Mouse (Mus musculus) CH12.LX (cell line): ENCODE results near the gene Gtf2f1. TPM values are rescaled to one million over a fixed set of nuclear protein-coding genes. Genes with fewer than 3 reads are reported as not detected.

Experiments
- DNase-seq: peaks from one replicate; pipeline ENCODE4 v3.0.0-alpha.2; 2013; ENCODE audit errors: extremely low read depth
- H3K27ac ChIP-seq: 2 replicates; pipeline ENCODE4 v1.5.1; 2012; ENCODE audit warnings: low read depth, mild to moderate bottlenecking, control low read depth, moderate library complexity; ENCODE audit not compliant: insufficient read depth
- H3K27me3 ChIP-seq: replicated peaks from 2 replicates; pipeline ENCODE3; 2012; ENCODE audit warnings: inconsistent platforms
- H3K36me3 ChIP-seq, 2 experiments: replicated peaks in 1 of 2; 2 replicates each; pipeline versions ENCODE3 to v1.6.1; 2012; ENCODE audit warnings: inconsistent platforms in 1 of 2, low read length in 1 of 2, mild to moderate bottlenecking in 1 of 2, mixed read lengths in 1 of 2, moderate library complexity in 1 of 2; ENCODE audit not compliant: control insufficient read depth in 1 of 2, insufficient read depth in 1 of 2
- H3K4me1 ChIP-seq, 2 experiments: 2 replicates each; pipeline ENCODE4 v1.6.1; 2012; ENCODE audit warnings: inconsistent platforms in 1 of 2, moderate library complexity in 1 of 2; ENCODE audit not compliant: insufficient read depth in 2 of 2, control insufficient read depth in 1 of 2
- H3K4me2 ChIP-seq: 2 replicates; pipeline ENCODE4 v1.6.1; 2012; ENCODE audit warnings: low read depth, mild to moderate bottlenecking, control low read depth; ENCODE audit not compliant: poor library complexity, insufficient read depth, severe bottlenecking
- H3K4me3 ChIP-seq, 3 experiments: fragments of 150-350 bp in 1 of 3; sonication (generic) in 1 of 3; replicated peaks in 1 of 3; 2 replicates each; pipeline versions ENCODE3 to v1.5.1; 2011 to 2012; ENCODE audit warnings: low read depth in 2 of 3, low read length in 2 of 3, mild to moderate bottlenecking in 2 of 3, moderate library complexity in 2 of 3, control low read depth in 1 of 3, improper control_type of control experiment in 1 of 3, inconsistent platforms in 1 of 3, mixed read lengths in 1 of 3; ENCODE audit not compliant: poor library complexity in 1 of 3
- H3K79me2 ChIP-seq: replicated peaks from 2 replicates; pipeline ENCODE4 v1.6.1; 2012; ENCODE audit warnings: mild to moderate bottlenecking, moderate library complexity; ENCODE audit not compliant: control insufficient read depth, poor library complexity, insufficient read depth, severe bottlenecking; ENCODE audit errors: extremely low read depth
- H3K9ac ChIP-seq: 2 replicates; pipeline ENCODE4 v1.6.1; 2012; ENCODE audit warnings: low read depth, mild to moderate bottlenecking, control low read depth, moderate library complexity; ENCODE audit not compliant: insufficient read depth
- H3K9me3 ChIP-seq: replicated peaks from 2 replicates; pipeline ENCODE3; 2012; ENCODE audit warnings: low read length, inconsistent platforms, mixed read lengths
- CHD1 ChIP-seq: IDR thresholded peaks from 2 replicates; pipeline ENCODE4 v1.6.1; 2012; ENCODE audit warnings: low read depth, low read length, improper control_type of control experiment, inconsistent platforms
- CHD2 ChIP-seq: IDR thresholded peaks from 2 replicates; pipeline ENCODE4 v1.6.1; 2011; ENCODE audit warnings: low read length, improper control_type of control experiment
- CTCF ChIP-seq, 2 experiments: IDR thresholded peaks in 1 of 2; conservative IDR thresholded peaks in 1 of 2; 2 replicates each; pipeline ENCODE4 v1.5.1; 2011 to 2012; ENCODE audit warnings: low read depth in 2 of 2, low read length in 2 of 2, improper control_type of control experiment in 1 of 2, inconsistent platforms in 1 of 2, mild to moderate bottlenecking in 1 of 2, moderate library complexity in 1 of 2
- EP300 ChIP-seq: IDR thresholded peaks from 2 replicates; pipeline ENCODE4 v1.6.1; 2011; ENCODE audit warnings: low read length, improper control_type of control experiment
- GABPA ChIP-seq: IDR thresholded peaks from 2 replicates; pipeline ENCODE4 v1.6.1; 2012; ENCODE audit warnings: low read depth, low read length, improper control_type of control experiment, inconsistent platforms; ENCODE audit not compliant: insufficient replicate concordance
- JUND ChIP-seq: conservative IDR thresholded peaks from 2 replicates; pipeline ENCODE4 v1.6.1; 2011; ENCODE audit warnings: low read depth, low read length, improper control_type of control experiment
- KAT2A ChIP-seq: IDR thresholded peaks from 2 replicates; pipeline ENCODE4 v1.6.1; 2012; ENCODE audit warnings: low read length, improper control_type of control experiment, inconsistent platforms; ENCODE audit not compliant: insufficient replicate concordance
- MAX ChIP-seq: IDR thresholded peaks from 2 replicates; pipeline ENCODE4 v1.6.1; 2011; ENCODE audit warnings: low read length, improper control_type of control experiment
- MXI1 ChIP-seq: IDR thresholded peaks from 2 replicates; pipeline ENCODE4 v1.6.1; 2011; ENCODE audit warnings: mild to moderate bottlenecking, low read depth, low read length, improper control_type of control experiment
- MYC ChIP-seq: IDR thresholded peaks from 2 replicates; pipeline ENCODE4 v1.6.1; 2011; ENCODE audit warnings: low read depth, mild to moderate bottlenecking, improper control_type of control experiment, low read length
- NRF1 ChIP-seq: IDR thresholded peaks from 2 replicates; pipeline ENCODE4 v1.6.1; 2014; ENCODE audit warnings: low read depth, mild to moderate bottlenecking, inconsistent platforms, low read length, improper control_type of control experiment, moderate library complexity
- PAX5 ChIP-seq: IDR thresholded peaks from 2 replicates; pipeline ENCODE4 v1.6.1; 2012; ENCODE audit warnings: low read length, inconsistent platforms, mixed read lengths
- RCOR1 ChIP-seq: conservative IDR thresholded peaks from 2 replicates; pipeline ENCODE4 v1.6.1; 2012; ENCODE audit warnings: low read depth, mild to moderate bottlenecking, inconsistent platforms, low read length, improper control_type of control experiment
- SIN3A ChIP-seq: IDR thresholded peaks from 2 replicates; pipeline ENCODE4 v1.6.1; 2012; ENCODE audit warnings: low read length, improper control_type of control experiment, inconsistent platforms
- USF1 ChIP-seq: IDR thresholded peaks from 2 replicates; pipeline ENCODE4 v1.6.1; 2014; ENCODE audit warnings: low read depth, mild to moderate bottlenecking, inconsistent platforms, low read length, improper control_type of control experiment
- ZC3H11A ChIP-seq: IDR thresholded peaks from 2 replicates; pipeline ENCODE4 v1.6.1; 2012; ENCODE audit warnings: low read depth, mild to moderate bottlenecking, inconsistent platforms, low read length, improper control_type of control experiment
- ZMIZ1 ChIP-seq: IDR thresholded peaks from 2 replicates; pipeline ENCODE4 v1.6.1; 2012; ENCODE audit warnings: low read depth, mild to moderate bottlenecking, inconsistent platforms, low read length, improper control_type of control experiment
- ZNF384 ChIP-seq: IDR thresholded peaks from 2 replicates; pipeline ENCODE4 v1.6.1; 2012; ENCODE audit warnings: low read depth, low read length, improper control_type of control experiment, inconsistent platforms
- dilution Hi-C: fragments of 300-500 bp; cut with MboI; formaldehyde crosslinking; loops from 2 replicates; pipeline ENCODE4 v1.14.3; 2020; ENCODE audit warnings: low sequenced_read_pairs; ENCODE audit not compliant: extremely low pct_unique_long_range_greater_than_20kb, extremely low pct_ligation_motif_present
- in situ Hi-C: fragments of 300-500 bp; cut with MboI; formaldehyde crosslinking; loops from 3 replicates; pipeline ENCODE4 v1.14.3; 2019; ENCODE audit warnings: low sequenced_read_pairs, low pct_ligation_motif_present, low pct_unique_long_range_greater_than_20kb, mixed read lengths
- polyA plus RNA-seq: library from polyadenylated mRNA; unstranded; fragments of >175 nt; gene quantifications from 2 replicates; pipeline ENCODE4 v1.2.1, GENCODE M21; 2012; ENCODE audit warnings: low read depth; ENCODE audit not compliant: insufficient read length
- total RNA-seq, 2 experiments: library from RNA; depleted of rRNA; stranded (reverse); fragments of 300-350 nt in 1 of 2; fragments of >200 nt in 1 of 2; gene quantifications; 2 replicates each; pipeline ENCODE4 v1.2.3; 2012 to 2014

The Gtf2f1 gene
- total and polyA plus RNA-seq, 3 experiments = 50.5 to 109 (median 80.4) TPM

DNA sequence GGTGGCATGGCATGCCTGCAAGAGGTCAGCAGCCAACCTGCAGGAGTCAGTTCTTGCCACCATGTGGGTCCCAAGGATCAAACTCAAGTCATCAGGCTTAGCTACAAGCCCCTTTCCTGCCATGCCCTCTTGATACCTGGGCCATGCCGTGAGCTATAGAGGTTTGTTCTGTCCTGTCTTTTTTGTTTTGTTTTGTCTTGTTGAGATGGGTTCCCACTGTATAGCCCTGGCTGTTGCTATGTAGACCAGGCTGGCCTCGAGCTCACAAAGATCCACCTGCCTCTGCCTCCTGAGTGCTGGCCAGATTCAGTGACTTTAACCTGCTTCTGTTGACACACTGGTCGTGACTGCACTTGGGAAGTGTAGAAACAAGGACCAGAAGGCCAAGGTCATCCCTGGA, 35.7 kb downstream of the Gtf2f1 start:
- TF ChIP-seq CHD1 (no peak), MAX (no peak), EP300 (no peak), PAX5 (no peak), KAT2A (no peak), SIN3A (no peak), ZC3H11A (no peak), RCOR1 (no peak), GABPA (no peak), JUND (no peak), ZNF384 (no peak), NRF1 (no peak), CHD2 (no peak), MYC (no peak), CTCF (conservative IDR thresholded peaks at IDR 0.05 in 1 of 2, IDR thresholded peaks at IDR 0.05 in 1 of 2; ENCODE audit: low read depth in 2 of 2, low read length in 2 of 2) (no peak), ZMIZ1 (no peak), USF1 (no peak)
- Histone ChIP-seq H3K9me3 (no peaks in the 10 kb centered on the region), H3K79me2 (no peaks in the 10 kb centered on the region), H3K9ac (no peak overlapping the region), H3K4me3 (no peak overlapping the region), H3K27me3 (peaks cover 16% of the 10 kb centered on the region), H3K27ac (no peak overlapping the region), H3K4me1 (0 out of 4 replicates have a peak, but pooled peaks cover 0 to 3% of the 10 kb centered on the region in 2 experiments), H3K4me2 (no peak overlapping the region), H3K36me3 (no peaks in the 10 kb centered on the region)
- in situ Hi-C loops = no loop called here
- dilution Hi-C loops = no loop called here
- DNase-seq = no peak

DNA sequence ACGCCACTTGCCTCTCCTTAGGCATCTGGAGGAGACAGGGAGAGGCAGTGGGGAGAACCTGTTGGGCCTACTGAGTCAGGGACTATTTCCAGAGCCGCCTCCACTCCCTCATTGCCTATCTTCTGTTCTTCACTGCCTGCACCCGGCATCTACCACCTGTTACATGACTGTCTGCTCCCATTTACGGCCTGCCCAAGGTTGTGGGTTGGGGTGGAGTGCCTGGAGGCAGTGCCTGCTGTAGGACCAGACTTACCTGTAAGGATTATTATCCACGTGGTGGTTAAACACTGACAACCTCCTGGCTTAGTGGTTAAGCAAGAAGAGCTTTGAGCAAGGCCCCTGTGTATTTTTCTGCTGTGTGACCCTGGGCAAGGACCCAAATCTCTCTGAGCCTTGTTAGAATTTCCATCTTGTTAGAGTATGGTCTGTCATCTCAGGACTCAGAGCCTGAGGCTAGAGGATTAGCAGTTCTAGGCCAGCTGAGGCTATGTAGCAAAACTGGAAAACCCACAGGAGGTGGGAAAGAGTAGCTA, 36.3 kb downstream of the Gtf2f1 start:
- no peak overlapping the region for H3K4me3 ChIP-seq
- H3K9me3 ChIP-seq = no peaks in the 10 kb centered on the region
- no peaks in the 10 kb centered on the region for H3K4me1 ChIP-seq
- H3K36me3 ChIP-seq = no peaks in the 10 kb centered on the region
- H3K79me2 ChIP-seq = no peaks in the 10 kb centered on the region
- dilution Hi-C loops (no loop called here), in situ Hi-C loops (no loop called here)
- H3K27me3 ChIP-seq = peaks cover 22% of the 10 kb centered on the region
- no peak overlapping the region for H3K9ac ChIP-seq
- no peak overlapping the region for H3K27ac ChIP-seq
- DNase-seq = no peak
- no peak overlapping the region for H3K4me2 ChIP-seq
- TF ChIP-seq NRF1 (no peak), ZNF384 (no peak), MXI1 (no peak)
